Mouse (Mus musculus) thymus, adult 18-20 months (tissue): ENCODE data around the gene Adora1.
A peak's percentile ranks its signal among the peaks of the same experiment; 100 is the strongest.
"Not testable (repeated sequence)": the region's sequence is repeated elsewhere in the genome, so short reads cannot be mapped to it uniquely, and the experiment has no call there.

Experiments
- DNase-seq, 2 experiments: peaks; one replicate each; pipeline ENCODE4 v3.0.0; 2022; ENCODE audit warnings: mixed read lengths in 2 of 2

Gene Adora1

DNA sequence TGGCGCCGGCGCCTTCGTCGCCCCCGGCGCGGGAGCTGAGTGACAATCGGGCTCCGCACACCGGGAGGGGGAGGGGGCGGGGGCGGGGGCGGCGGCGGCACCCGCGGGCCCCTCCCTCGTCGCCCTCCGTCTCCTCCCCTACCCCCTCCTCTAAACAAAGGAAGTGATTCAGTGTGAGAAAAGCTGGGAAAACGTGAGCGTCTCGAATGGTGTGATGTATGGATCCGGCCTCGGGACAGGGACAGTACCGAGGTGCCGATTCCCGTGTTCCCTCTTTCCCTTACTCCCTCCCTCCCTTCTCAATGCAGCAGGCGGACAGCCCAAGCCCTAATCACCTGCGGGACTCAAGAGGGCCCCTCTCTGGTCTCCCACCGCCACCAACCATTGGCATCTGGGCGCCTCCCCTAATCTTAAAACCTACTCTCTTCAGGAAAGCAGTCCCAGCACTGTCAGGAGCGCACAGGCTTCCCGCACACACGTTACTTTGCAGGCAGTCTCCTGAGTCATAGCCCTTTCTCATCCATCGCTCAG lies at the start of gene Adora1:
TSS of gene Adora1 (minus strand) at position 41 of the 531 bp plus-strand sequence.
- no peak for DNase-seq

GRCm38 (mm10) chr1:134283108-134283507 lies 47.9 kb upstream of the Adora1 start:
- DNase-seq, result no peak

DNA sequence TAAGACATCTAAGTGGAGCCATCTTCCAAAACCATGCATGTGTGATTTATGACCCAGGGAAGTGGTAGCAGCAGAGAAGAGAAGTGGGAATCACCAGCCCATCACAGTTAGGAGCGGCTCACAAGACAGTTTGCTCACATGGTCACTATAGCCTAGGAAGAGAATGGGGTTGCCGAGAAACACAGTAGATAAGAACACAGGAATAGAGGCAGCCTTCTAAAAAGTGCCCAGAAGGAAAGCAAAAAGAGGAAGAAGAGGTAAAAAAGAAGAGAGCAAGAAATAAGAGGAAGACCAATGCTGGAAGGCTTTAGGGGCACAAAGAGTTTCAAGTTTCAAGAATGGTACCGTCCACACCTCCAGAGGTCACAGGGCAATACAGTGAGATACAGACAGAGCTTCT lies 47.1 kb upstream of the Adora1 start:
- no peak for DNase-seq

DNA sequence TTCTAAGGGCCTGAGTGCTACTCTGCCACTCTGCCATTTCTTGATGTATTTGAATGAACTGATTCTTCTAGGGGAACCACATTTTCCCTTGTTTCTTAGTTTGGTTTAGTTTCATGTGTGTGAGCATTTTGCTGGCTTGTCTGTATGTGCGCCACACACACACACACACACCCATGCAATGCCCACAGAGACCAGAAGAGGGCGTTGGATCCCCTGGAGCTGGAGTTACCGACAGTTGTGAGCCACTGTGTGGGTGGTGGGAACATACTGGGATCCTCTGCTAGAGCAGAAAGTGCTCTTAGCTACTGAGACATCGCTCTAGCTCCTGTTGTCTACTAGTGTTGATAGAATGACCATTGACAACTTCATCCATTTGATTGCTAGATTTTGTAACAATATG lies 46.3 kb upstream of the Adora1 start:
- DNase-seq, result no peak

DNA sequence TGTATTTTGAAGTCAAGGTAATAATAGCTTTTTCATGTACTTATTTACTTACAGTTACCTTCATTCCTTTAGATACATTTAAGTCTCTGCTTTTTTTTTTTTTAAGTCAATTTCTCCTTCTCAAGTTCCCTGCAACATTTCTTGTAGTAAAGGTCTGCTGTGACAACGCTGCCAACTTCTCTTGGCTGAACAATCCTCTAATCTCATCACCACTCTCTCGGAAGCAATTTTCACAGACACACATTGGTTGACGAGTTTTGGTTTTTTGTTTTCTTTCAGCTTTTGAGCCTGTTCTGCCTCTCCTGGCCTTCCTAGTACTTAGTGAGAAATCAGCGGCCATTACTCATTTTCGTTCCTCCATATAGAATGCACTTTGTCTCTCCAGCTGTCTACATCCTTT lies 44.9 kb upstream of the Adora1 start:
- DNase-seq, result no peak

DNA sequence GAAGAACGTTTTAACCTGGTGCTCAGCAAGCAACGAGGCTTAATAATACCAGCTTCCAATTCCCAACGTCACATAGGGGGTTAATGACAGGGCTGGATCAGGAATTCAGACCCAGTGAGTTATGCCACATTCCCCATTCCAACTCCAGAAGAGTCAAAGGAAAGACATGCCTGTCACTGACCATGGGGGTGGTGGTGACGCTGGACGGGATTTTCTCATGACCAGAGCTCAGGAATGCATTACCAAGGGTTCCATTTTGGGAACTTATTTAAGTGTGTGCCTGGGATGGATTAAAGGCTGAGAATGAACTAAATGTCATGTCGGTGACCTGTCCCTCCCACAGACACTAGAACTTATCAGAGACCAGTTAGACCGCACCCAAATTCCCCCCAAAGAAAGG lies 41.6 kb upstream of the Adora1 start:
- DNase-seq, result no peak

DNA sequence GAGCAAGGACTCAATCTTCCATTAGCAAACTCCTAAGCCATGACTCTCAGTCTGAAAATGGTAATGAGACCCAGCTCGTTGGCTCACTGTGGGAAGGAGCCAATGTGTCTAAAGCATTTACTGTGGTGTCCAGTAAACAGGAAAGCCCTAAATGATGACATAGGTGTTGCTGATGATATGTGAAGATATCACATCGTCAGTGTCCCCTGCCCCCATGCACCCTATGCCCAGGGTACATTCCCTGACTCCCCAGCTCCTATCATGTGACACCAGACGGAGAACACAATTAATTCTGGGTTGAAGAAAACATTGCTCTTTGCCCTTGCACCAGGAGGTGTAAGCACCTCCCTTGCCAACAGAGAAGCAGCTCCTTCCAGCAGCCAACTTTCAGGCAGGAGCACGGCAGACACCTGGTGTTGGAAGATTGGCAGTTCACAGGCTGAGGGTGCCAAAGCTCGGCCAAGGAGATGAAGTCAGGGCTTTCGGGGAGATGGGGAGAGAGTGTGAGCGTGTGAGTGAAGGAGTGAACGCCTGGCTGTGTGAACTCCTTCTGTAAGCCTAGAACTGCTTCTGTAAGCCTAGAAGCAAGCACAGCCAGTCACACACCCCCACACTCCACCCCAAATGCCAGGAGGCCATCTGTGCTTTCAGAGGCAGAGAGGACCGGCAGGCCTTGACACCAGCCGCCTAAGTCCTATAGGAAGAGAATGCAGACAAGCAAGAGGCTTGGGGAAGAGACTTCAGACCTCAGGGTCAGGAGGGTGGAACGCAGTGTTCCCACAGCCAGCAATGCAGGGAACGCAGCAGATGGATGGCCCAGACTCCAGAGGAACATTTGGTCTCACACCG lies 40.6 kb upstream of the Adora1 start:
- DNase-seq, result no peak

GRCm38 (mm10) chr1:134274483-134274920 lies 39.3 kb upstream of the Adora1 start:
- DNase-seq, result no peak

GRCm38 (mm10) chr1:134273493-134274395 lies 38.5 kb upstream of the Adora1 start:
- no peak for DNase-seq

DNA sequence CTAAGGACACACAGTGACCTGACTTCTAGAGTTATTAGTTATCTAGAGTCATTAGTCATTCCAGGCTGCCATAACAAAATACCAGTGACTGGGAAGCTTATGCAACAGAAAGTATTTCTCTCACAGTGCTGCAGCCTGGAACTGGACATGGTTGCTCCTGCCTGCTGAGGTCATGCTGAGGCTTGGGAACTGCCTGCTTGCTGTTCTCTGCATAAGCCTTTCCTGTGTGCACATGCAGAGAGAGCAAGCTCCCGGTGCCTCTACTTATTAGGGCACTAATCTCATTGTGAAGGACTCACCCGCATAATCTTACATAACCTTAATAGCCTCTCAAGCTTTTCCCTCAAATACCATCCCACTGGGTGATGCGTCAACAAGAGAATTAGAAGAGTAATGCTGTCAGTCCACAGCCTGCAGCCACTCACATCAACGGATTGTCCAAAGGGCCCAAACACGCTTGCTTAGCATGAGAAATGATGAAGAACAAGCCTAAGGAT lies 37.6 kb upstream of the Adora1 start:
- no peak for DNase-seq

GRCm38 (mm10) chr1:134270026-134270425 lies 34.8 kb upstream of the Adora1 start:
- no peak for DNase-seq

- no peak for DNase-seq
Observed at GRCm38 (mm10) chr1:134265797-134266196, 30.6 kb upstream of the Adora1 start.

GRCm38 (mm10) chr1:134264341-134264740 lies 29.1 kb upstream of the Adora1 start:
- DNase-seq, result no peak

GRCm38 (mm10) chr1:134249681-134250080 lies 14.4 kb upstream of the Adora1 start:
- not testable (repeated sequence) for DNase-seq

DNA sequence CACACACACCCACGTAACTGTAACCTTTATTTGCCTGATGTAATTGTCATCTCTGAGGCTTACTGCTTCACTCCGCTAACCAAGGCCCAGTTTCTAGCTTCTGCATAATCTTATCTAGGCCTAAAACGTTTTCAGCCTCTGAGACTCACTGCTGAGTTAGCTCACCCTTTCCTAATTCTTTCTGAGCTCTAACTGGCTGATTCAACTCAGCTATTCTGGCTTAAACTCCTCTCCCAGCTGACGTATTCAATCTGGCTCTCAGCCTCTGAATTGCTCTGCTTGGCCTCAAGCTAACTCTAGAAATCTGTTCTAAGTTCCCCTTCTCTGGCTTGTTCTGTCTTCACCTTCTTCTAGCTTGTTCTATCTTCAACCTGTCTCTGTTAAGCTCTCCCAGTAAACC lies 11.4 kb upstream of the Adora1 start:
- DNase-seq, result no peak

- no peak for DNase-seq
Observed at GRCm38 (mm10) chr1:134245004-134245717, 9.9 kb upstream of the Adora1 start.

DNA sequence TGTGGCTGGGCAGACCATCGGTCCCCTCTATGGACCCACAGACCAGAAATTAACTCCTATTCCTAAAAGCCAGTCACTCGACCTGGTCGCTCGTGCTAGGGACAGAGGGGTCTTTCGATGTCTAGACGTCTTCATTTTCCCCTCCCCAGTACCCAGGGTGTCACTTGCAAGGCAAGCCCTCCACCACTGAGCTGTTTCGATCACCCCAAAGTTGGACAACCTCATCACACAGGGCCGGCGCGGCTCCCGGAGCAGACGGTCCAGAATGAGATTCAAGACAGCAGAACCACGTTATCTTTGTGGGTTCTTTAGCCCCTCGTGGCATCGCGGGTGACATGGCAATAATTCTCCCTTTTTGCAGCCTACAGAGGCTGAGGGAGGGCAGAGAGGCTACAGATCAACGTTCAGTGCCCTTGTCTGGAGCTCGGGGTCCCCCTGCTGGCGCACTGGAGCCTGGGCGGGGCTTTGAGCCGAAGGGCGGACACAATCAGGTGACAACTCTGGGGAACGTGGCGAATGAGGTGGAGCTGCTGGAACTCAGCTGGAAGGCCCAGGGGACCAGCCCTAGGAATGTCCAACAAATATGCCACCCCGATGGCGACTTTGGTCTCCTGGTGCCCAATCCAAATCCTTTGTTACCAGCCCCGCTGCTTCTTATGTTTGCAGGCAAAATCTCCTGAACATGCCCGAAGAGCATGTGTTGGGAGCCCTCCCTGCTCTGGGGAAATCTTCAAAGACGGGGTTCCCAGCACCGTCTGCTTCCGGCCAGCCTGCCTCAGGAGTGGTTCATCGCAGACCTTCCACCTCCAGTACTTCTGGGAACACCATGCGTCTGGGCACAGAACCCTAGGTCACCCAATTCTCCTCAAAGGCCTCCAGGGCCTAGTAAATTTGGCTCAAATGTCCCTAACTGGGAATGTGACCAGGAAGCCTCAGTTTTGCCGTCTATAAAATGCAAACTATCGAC lies 9.0 kb upstream of the Adora1 start:
- DNase-seq, result peak; percentile 38 to 43

GRCm38 (mm10) chr1:134243505-134243904 lies 8.3 kb upstream of the Adora1 start:
- DNase-seq, result no peak

DNA sequence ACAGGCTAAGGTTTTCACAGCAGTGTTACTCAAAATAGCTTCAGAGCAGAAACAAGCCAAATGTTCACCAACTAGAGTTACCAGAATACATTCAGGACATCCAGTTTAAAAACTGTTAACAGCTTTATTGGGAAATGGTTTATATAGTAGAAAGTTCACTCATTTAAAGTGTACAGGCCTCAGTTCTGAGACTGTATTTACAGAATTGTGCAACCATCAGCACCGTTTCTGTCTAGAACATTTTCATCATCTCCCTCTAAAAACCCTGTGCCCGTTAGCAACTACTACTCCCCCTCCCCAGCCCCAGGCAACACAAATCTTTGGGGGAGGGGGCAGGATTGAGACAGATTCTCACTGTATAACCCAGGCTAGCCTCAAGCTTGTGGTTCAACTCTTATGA lies 7.1 kb upstream of the Adora1 start:
- no peak for DNase-seq

DNA sequence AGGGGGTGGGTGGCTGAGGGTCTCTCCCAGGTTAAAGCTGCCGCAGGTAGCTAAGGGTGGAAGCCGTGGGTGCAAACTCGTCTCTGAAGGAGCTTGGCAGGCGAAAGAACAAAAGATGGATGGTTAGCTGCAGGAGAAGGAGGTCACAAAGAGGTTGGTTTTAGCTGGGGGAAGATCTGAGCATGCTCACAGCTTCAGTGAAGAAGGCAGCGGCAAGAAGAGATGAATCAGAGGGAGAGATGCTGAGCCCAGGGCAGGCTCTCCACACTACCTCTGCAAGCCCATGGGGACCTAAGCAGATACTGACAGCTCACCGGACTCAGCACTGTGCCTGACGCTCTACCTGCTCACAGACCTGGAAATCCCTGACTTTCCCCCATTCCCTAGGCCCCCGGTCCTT lies 6.1 kb upstream of the Adora1 start:
- no peak for DNase-seq

GRCm38 (mm10) chr1:134240701-134241100 lies 5.5 kb upstream of the Adora1 start:
- no peak for DNase-seq
